Mouse (Mus musculus) liver, embryonic 12.5 days (tissue): ENCODE results near the gene Tmem132b. TPM values are rescaled to one million over a fixed set of nuclear protein-coding genes. Genes with fewer than 3 reads are reported as not detected.
A peak's percentile ranks its signal among the peaks of the same experiment; 100 is the strongest.
"Not testable (repeated sequence)": the region's sequence is repeated elsewhere in the genome, so short reads cannot be mapped to it uniquely, and the experiment has no call there.

Source experiments
- ATAC-seq: fragments of 200-750 bp; cut with Nextera tagmentation; 2 replicates; pipeline ENCODE4 v1.8.0; 2017; ENCODE audit warnings: moderate number of reproducible peaks, mild to moderate bottlenecking, moderate library complexity
- H3K27ac ChIP-seq: fragments of 300-500 bp; sonication (generic); 2 replicates; pipeline ENCODE4 v1.5.1; 2016; ENCODE audit warnings: mild to moderate bottlenecking
- H3K27me3 ChIP-seq: fragments of 300-500 bp; sonication (generic); replicated peaks from 2 replicates; pipeline ENCODE4 v1.6.1; 2016; ENCODE audit warnings: mild to moderate bottlenecking, moderate library complexity
- H3K36me3 ChIP-seq: fragments of 300-500 bp; sonication (generic); 2 replicates; pipeline ENCODE4 v1.6.1; 2016; ENCODE audit warnings: mild to moderate bottlenecking, moderate library complexity
- H3K4me1 ChIP-seq: fragments of 300-500 bp; sonication (generic); 2 replicates; pipeline ENCODE4 v1.6.1; 2016
- H3K4me2 ChIP-seq: fragments of 300-500 bp; sonication (generic); 2 replicates; pipeline ENCODE4 v1.6.1; 2016; ENCODE audit warnings: mild to moderate bottlenecking, moderate library complexity
- H3K4me3 ChIP-seq: fragments of 300-500 bp; sonication (generic); 2 replicates; pipeline ENCODE4 v1.5.1; 2016; ENCODE audit warnings: mild to moderate bottlenecking, moderate library complexity
- H3K9ac ChIP-seq: fragments of 300-500 bp; sonication (generic); 2 replicates; pipeline ENCODE4 v1.6.1; 2016; ENCODE audit warnings: mild to moderate bottlenecking, moderate library complexity
- H3K9me3 ChIP-seq: fragments of 300-500 bp; sonication (generic); replicated peaks from 2 replicates; pipeline ENCODE4 v1.6.1; 2016; ENCODE audit warnings: mild to moderate bottlenecking, moderate library complexity
- WGBS: fragments of 180-500 bp; shearing (Covaris S2); methylation state at CpG from one replicate; pipeline ENCODE4 v1.1.7; 2016; ENCODE audit not compliant: insufficient replicate concordance; 5-methylcytosine and 5-hydroxymethylcytosine counted together
- polyA plus RNA-seq: library from polyadenylated mRNA; unstranded; fragments of >200 nt; fragmentation: Nextera tagmentation; extraction: Ambion mirVana; gene quantifications from 2 replicates; pipeline ENCODE4 v1.2.1, GENCODE M21; 2016

Tmem132b gene
- 0.02 and 0.08 TPM in 2 replicates for polyA plus RNA-seq

- peak within 1 kb of the TSS; percentile 56 for H3K4me2 ChIP-seq
- 0 out of 2 replicates have a peak, but pooled peaks cover 2% of the 10 kb centered on the region for H3K9me3 ChIP-seq
- H3K27ac ChIP-seq = no peak within 1 kb of the TSS
- H3K36me3 ChIP-seq = no peaks in the 10 kb centered on the region
- H3K27me3 ChIP-seq = peaks cover 95% of the 10 kb centered on the region
- peak within 1 kb of the TSS; percentile 35 for H3K4me3 ChIP-seq
- peak; percentile 36 for ATAC-seq
- under 1% methylated on average over 23 of the region's 25 CpGs for WGBS
- H3K9ac ChIP-seq = no peak within 1 kb of the TSS
- H3K4me1 ChIP-seq = no peaks in the 10 kb centered on the region; the same call in 1 of the 2 replicates
Observed at GRCm38 (mm10) chr5:125531634-125532033, at the start of gene Tmem132b. Gene Tmem132b, plus strand, starts transcription at chr5:125531774.

GRCm38 (mm10) chr5:125482474-125482873, 49.1 kb upstream of the Tmem132b start:
- no peak for ATAC-seq

GRCm38 (mm10) chr5:125483712-125484611, 47.6 kb upstream of the Tmem132b start:
- Histone ChIP-seq H3K9ac (no peak overlapping the region), H3K27me3 (no peaks in the 10 kb centered on the region), H3K4me1 (peaks cover 12% of the 10 kb centered on the region; the same call in 1 of the 2 replicates), H3K9me3 (no peaks in the 10 kb centered on the region), H3K4me2 (no peak overlapping the region), H3K36me3 (peaks cover 69% of the 10 kb centered on the region), H3K4me3 (no peak overlapping the region), H3K27ac (no peak overlapping the region)
- WGBS = 61% methylated on average over 6 of the region's 6 CpGs
- peak; percentile 23; the same call in 1 of the 2 replicates for ATAC-seq

More at GRCm38 (mm10) chr5:125482474-125482873, 49.1 kb upstream of the Tmem132b start:
- Histone ChIP-seq H3K4me3 (no peak overlapping the region), H3K27me3 (no peaks in the 10 kb centered on the region), H3K27ac (no peak overlapping the region), H3K9me3 (no peaks in the 10 kb centered on the region), H3K36me3 (peaks cover 68% of the 10 kb centered on the region), H3K4me1 (peaks cover 25% of the 10 kb centered on the region), H3K9ac (no peak overlapping the region), H3K4me2 (no peak overlapping the region)
- WGBS = 83% methylated on average over 7 of the region's 7 CpGs

- Histone ChIP-seq H3K36me3 (peaks cover 70% of the 10 kb centered on the region), H3K4me1 (peaks cover 12% of the 10 kb centered on the region; the same call in 1 of the 2 replicates), H3K4me2 (no peak overlapping the region), H3K27ac (no peak overlapping the region), H3K9ac (no peak overlapping the region), H3K4me3 (no peak overlapping the region), H3K9me3 (no peaks in the 10 kb centered on the region), H3K27me3 (no peaks in the 10 kb centered on the region)
- no peak for ATAC-seq
- WGBS = 82% methylated on average over 4 of the region's 4 CpGs
Observed at GRCm38 (mm10) chr5:125485031-125485778, 46.4 kb upstream of the Tmem132b start.

- Histone ChIP-seq H3K4me3 (no peak overlapping the region), H3K36me3 (peaks cover 74% of the 10 kb centered on the region), H3K9me3 (no peaks in the 10 kb centered on the region), H3K27me3 (no peaks in the 10 kb centered on the region), H3K27ac (no peak overlapping the region), H3K4me2 (no peak overlapping the region), H3K4me1 (peaks cover 12% of the 10 kb centered on the region; the same call in 1 of the 2 replicates), H3K9ac (no peak overlapping the region)
- ATAC-seq = no peak
- WGBS = 75% methylated on average over 1 of the region's 1 CpGs
Observed at GRCm38 (mm10) chr5:125486088-125486487, 45.5 kb upstream of the Tmem132b start.

GRCm38 (mm10) chr5:125487375-125488115, 44.0 kb upstream of the Tmem132b start:
- Histone ChIP-seq H3K36me3 (peaks cover 73% of the 10 kb centered on the region), H3K4me2 (no peak overlapping the region), H3K9me3 (no peaks in the 10 kb centered on the region), H3K4me3 (no peak overlapping the region), H3K27me3 (no peaks in the 10 kb centered on the region), H3K4me1 (peaks cover 8% of the 10 kb centered on the region; the same call in 1 of the 2 replicates), H3K9ac (no peak overlapping the region), H3K27ac (no peak overlapping the region)
- ATAC-seq = no peak
- 76% methylated on average over 11 of the region's 11 CpGs for WGBS

DNA sequence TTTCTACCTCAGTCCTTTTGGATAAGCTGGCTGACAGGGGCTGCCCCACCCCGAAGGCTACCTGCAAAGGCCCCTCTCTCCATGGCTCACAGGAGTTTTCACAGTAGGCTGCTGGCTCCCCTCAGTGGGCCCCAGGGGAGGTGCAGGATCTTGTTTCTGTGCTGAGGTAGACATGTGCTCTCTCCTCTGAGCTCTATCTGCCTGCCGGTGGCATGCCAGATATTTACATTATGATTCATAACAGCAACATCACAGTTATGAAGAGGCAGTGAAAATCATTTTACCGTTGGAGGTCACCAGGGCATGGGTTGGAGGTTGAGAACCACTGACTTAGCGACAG, 43.5 kb upstream of the Tmem132b start:
- 69% methylated on average over 4 of the region's 4 CpGs for whole genome bisulfite sequencing
- H3K9me3 ChIP-seq = no peaks in the 10 kb centered on the region
- H3K9ac ChIP-seq = no peak overlapping the region
- H3K4me3 ChIP-seq = no peak overlapping the region
- H3K4me2 ChIP-seq = no peak overlapping the region
- H3K27me3 ChIP-seq = no peaks in the 10 kb centered on the region
- H3K27ac ChIP-seq = no peak overlapping the region
- ATAC-seq = no peak
- peaks cover 7% of the 10 kb centered on the region; the same call in 1 of the 2 replicates for H3K4me1 ChIP-seq
- peaks cover 73% of the 10 kb centered on the region for H3K36me3 ChIP-seq

DNA sequence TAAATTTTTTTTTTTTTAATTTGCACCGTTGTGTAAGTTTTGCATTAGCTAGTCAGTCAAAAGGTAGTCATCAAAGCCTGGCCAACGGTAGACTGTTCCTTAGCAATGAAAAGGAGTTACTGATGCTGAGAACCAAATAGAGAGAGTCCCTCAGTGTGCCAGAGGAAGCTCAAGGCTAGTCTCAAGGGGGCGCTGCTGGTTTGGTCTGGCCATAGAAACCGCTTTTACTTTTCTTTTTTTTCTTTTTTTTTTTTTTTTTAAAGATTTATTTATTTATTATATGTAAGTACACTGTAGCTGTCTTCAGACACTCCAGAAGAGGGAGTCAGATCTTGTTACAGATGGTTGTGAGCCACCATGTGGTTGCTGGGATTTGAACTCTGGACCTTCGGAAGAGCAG, 42.6 kb upstream of the Tmem132b start:
- not testable (repeated sequence) for H3K4me3 ChIP-seq, H3K27ac ChIP-seq, H3K9ac ChIP-seq, H3K27me3 ChIP-seq, ATAC-seq, H3K9me3 ChIP-seq, H3K4me2 ChIP-seq, H3K4me1 ChIP-seq
- H3K36me3 ChIP-seq = peaks cover 67% of the 10 kb centered on the region
- WGBS = 81% methylated on average over 5 of the region's 5 CpGs

DNA sequence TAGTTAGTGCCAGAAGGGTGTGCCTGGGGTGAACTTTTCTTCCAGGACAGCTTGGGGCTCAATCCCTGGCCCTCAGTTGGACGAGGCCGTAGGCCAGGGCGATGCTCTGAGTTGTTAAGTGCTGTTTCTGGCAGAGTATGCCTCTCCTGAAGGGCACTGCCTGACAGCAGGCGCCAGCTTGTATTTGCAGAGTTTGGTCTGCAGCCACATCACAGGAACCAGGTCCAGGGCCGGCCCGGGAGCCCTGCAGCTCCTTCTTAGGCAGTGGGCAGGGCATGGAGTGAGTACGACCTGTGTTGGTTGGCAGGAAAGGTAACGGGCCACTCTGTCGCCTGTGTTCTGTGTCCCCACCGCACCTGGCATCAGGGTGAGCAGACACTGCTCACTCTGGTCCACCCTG, 40.5 kb upstream of the Tmem132b start:
- Histone ChIP-seq H3K4me1 (no peaks in the 10 kb centered on the region), H3K9ac (no peak overlapping the region), H3K27me3 (no peaks in the 10 kb centered on the region), H3K4me3 (no peak overlapping the region), H3K9me3 (no peaks in the 10 kb centered on the region), H3K36me3 (peaks cover 67% of the 10 kb centered on the region), H3K27ac (no peak overlapping the region), H3K4me2 (no peak overlapping the region)
- WGBS = 79% methylated on average over 10 of the region's 10 CpGs
- no peak for ATAC-seq

- Histone ChIP-seq H3K36me3 (peaks cover 62% of the 10 kb centered on the region), H3K27me3 (no peaks in the 10 kb centered on the region), H3K27ac (no peak overlapping the region), H3K4me2 (no peak overlapping the region), H3K9ac (no peak overlapping the region), H3K4me3 (no peak overlapping the region), H3K4me1 (no peaks in the 10 kb centered on the region), H3K9me3 (no peaks in the 10 kb centered on the region)
- 76% methylated on average over 17 of the region's 17 CpGs for WGBS
- no peak for ATAC-seq
Observed at GRCm38 (mm10) chr5:125492379-125493092, 39.0 kb upstream of the Tmem132b start.

DNA sequence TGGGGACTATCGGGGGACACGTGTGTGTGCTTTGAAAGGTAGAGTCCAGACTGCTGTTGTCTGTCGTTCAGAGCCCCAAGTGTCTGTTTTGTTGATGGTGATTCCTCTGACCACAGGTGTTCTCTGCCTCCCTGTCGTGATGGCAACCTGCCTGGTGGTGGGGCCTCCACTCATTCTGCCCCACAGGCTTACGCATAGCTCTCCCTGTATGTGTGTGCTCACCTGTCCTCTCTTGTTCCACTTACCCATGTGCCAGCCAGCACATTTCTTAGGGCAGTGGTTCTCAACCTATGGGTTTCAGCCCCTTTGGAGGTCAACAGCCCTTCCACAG, 38.5 kb upstream of the Tmem132b start:
- WGBS = 76% methylated on average over 5 of the region's 5 CpGs
- no peak for ATAC-seq
- H3K27ac ChIP-seq = no peak overlapping the region
- H3K4me3 ChIP-seq = no peak overlapping the region
- peaks cover 57% of the 10 kb centered on the region for H3K36me3 ChIP-seq
- no peaks in the 10 kb centered on the region for H3K27me3 ChIP-seq
- H3K4me2 ChIP-seq = no peak overlapping the region
- no peaks in the 10 kb centered on the region for H3K4me1 ChIP-seq
- H3K9ac ChIP-seq = no peak overlapping the region
- no peaks in the 10 kb centered on the region for H3K9me3 ChIP-seq
